Mouse (Mus musculus) forelimb bud, embryonic 11.5 days (tissue): ENCODE results near the gene Gm21969.

Experiments used
- DNase-seq: peaks from one replicate; pipeline ENCODE4 v3.0.0-alpha.2; 2012; ENCODE audit warnings: low read depth, low spot score

The Gm21969 gene

DNA sequence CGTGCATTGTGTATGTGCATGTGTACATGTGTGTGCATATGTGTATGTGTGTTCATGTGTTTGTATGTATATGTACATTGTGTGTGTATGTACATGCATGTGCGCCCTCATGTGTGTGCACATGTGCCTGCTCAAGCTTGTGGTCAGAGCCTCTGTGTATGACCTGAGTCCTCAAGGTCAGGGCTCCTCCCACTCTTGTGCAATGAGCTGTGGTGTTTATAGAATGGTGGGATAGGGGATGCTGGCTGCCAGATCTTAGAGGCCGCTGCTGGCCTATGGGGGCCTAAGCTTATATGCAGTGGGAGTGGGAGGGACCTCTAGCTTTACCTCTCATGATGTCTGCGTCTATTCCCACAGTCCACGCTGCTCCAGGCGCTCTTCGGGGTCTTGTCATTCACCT, 17.3 kb upstream of the Gm21969 start:
- no peak for DNase-seq

DNA sequence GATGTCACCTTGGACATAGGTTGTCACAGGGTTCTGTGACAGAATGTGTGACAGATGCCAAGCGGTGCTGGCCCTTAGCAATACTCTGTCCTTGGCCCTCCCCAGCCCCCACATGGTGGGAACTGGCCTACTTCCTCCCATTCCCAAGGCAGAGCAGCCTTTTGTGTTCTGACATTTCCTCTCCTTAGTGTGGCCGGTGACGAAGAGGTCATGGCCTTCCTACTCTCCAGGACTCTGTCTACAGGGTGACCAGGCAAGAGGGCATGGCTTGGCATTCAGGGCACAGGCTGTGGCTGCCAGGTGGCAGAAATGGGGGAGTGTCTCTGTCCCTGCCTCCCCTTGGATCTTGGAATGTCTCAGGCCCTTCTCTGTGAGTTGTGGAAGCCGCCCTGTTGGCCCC, 15.6 kb upstream of the Gm21969 start:
- DNase-seq = no peak

DNA sequence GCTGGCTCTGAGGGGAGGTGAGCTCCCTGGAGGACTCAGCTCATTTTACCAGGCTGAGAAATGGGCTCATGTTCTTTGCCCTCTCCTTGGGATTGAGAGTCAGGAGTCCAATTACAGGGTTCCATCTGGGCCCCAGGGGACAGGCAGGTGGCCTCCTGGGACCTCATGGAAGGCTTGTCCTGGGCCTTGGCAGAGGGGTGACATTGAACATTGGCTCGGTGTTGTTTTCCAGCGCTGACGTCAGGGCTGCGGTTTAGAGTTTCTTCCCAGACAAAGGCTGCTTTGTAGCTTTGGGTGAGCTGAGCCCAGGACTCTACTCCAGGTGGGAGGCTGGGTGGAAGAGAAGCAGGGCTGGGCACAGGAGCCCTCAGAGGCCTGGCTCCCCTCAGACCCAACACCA, 15.2 kb upstream of the Gm21969 start:
- DNase-seq = no peak

DNA sequence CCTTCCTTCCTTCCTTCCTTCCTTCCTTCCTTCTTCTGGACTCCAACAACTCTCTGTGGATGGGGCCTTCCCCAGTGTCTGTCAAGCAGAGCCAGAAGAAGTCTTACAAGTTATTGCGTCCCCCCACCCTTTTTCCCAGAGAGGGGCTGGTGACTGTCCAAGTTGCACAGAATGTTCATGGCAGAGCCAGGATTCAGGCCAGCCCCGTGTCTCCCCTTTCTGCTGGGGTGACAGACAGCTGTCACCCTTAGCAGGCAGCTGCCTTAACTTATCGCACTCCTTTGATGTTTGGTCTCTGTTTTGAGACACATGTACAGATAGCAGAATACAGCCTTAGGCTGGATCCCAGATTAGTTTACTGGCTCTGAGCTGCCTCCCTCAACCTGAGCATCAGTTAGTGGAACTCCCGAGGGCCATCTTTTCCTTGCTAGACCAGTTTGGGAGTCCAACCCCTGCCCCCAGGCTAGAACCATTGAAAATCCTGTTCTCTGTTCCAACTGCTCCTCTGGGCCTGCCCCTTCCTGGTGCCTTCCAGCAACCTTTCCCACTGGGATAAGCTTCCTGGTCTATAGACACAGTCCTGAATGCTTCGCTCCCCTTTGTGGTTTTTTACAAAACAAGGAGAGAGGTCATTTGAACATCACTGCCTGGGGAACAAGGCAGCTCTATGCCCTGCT, 13.5 kb upstream of the Gm21969 start:
- DNase-seq = no peak

DNA sequence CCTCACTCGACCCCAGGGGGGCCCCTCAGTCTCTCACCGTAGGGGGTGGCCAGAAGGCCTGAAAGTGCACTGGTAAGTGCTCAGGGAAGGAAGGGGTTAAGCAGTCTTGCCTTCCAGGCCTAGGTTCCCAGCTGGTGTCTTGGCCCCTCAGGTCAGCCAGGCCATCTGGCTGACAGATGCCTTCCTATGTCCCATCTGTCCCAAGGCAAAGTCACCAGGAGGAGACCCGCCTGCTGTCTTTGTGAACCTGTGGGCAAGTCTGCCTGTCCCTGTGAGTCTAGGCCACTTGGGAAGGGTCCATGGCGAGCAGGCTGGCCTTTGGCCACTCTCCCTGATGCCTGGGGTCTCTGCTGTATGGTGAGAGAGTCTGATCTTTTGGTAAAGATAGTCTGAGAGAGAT, 12.5 kb upstream of the Gm21969 start:
- DNase-seq = no peak

DNA sequence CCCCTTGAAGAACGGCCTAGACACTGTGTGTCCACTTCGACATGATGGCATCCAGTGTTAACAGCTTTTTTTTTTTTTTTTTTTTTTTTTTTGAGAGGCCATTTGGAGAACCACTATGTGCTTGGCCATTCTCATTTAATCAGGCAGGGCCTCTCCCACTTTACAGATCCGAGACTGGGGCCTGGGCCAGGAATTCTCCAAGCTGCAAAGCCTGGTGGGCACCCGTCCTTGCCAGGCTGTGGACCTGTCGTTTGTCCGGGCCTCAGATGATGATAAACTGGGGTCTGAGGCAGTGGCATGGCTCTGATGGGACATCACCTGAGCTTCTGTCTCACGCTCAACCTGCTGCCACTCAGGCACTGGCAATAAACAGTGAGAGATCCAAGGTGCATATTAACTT, 10.1 kb upstream of the Gm21969 start:
- DNase-seq = no peak

DNA sequence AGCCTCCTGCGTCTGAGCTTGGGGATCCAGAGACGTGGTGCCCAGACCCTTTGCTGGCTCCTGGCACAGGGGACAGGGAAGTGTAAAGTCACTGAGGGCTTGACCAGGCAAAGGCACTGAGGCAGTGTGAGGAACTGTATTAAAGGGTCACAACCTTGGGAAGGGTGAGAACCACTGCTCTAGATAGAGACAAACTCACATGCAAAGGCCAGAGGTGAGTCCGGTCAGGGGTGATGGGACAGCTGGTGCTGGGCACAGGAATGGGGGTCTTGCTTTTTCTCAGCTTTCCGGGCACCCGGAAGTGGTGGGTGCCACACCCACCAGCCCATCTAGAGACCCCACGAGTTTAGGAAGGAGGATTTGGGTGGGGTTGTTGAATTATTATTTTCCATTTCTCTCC, 9.6 kb upstream of the Gm21969 start:
- DNase-seq = no peak

DNA sequence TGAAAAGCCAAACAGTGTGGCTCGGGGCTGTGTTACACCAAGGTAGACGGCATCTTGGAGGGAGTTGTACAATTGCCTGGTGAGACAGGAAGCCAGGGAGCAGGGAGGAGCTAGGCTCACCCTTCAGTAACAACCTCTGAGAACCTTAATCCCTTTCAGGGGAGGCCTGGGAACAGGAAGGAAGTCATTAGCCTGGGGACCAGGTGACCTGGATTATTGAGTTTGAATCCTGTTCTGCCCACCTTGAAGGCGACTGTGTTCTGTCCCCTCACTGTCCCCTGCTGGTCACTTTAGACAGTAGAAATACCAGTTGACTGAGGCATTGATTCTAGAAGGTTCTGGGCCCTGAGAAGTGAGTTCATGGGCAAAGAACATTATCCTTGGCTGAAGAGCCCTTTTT, 8.9 kb upstream of the Gm21969 start:
- no peak for DNase-seq

DNA sequence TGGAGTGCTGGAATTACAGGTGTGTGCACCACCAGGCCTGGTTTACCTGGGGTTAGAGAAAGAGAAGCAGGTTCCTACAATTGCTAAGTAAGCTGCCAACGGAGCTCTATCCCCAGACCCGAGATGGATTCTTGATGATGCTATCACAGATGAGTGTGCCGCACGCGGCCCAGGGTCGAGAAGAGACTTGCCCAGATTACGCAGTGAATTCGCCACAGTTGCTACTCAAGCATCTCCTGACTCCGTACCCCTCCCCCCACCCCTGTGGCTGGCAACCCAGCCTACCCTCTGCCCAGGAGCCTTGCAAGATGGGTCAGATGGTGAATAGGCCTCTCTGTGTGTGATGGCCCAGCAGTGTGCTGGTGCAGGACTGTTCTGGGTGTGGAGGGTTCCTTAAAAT, 6.3 kb upstream of the Gm21969 start:
- no peak for DNase-seq

DNA sequence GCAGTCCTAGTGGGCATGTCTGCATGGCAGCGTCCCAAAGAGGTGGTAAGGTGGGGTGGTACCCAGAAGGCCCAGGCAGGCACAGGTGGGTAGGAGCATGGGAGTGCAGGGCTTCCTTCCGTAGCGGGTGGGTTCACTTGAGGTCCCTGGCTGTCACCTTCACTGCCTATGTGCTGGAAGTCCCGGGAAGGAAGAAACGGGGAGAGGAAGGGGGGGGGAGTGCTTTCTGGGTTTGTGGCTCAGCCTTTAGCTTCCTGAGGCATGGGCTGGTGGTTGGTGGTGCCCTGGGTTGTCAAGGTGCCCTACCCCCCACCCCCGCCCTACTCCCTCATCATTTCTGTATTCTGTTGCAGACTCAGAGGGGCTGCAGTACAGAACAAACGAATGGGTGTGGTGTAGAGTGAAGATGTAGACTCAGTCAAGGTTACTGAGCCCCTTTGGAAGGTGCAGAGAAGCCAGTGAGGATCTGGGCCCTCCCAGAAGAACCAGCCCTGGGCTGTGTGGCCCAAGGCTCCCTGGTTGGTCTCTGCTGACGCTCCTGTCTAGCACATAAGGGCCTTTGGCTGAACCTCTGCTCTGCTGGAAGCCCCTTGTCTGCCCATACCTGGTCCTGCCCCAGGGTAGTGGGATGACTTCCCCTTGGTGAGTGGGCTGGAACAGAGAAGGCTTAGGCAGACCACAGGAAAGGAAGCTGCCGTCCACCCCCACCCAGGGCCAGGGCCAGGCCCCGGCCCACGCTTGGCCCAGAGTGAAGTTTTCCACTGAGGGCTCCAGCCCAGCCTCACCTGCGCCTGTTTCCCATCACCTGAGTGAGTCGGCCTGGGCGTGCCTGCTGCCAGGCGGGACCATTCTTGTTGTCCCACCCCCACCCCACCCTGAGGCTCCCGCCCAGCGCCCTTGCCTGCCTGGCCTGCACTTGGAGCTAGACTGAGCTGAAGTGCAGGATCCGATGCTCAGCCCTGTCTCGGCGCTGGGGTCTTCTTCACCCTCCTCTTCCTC, 5.4 kb upstream of the Gm21969 start:
- no peak for DNase-seq

DNA sequence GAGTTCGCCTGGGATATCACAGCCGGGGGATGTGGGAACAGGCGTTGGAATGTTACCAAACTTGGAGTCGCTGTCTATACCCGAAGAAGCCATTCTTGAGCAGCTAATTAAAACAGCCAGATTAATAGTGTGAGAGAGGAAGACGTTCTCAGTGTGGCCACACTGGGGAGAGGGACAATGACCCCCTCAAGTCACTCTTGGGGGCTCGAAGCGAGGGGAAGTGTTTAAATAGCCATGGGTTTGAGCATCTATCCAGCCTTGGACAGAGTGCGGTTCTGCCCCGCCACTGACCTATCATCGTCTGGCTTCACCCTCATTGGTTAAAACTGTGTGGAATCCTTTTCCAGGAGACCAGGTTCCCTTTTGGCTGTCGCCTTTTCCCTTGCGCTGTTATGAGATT, 4.6 kb upstream of the Gm21969 start:
- DNase-seq = no peak

DNA sequence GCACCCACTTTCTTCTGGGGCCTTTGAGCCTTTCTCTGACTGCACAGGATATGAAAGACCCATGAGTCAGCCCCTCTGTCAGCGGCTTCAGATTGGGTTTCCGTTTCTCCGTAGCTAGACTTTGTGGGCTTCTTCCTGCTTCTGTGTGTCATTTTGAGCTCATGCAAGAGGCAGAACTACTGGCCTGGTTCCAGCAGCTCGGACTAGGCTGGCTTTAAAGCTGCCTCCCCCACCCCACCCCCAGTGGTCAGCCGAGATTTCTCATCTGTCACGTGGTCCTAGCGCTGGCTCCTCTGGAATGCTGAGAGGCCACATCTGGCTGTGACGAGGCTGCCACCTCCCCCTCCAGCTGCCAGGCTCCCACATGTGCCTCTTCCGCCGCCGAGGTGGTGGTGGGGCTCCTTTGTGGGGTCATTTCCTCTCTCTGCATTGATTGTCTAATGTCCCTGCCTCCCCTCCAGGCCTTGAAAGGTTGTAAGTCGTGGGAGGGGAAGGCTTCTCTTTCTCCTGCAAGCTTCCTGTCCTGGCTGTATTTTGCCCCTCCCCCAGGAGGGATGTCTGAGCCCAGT, 4.0 kb upstream of the Gm21969 start:
- DNase-seq = peak; percentile 96

DNA sequence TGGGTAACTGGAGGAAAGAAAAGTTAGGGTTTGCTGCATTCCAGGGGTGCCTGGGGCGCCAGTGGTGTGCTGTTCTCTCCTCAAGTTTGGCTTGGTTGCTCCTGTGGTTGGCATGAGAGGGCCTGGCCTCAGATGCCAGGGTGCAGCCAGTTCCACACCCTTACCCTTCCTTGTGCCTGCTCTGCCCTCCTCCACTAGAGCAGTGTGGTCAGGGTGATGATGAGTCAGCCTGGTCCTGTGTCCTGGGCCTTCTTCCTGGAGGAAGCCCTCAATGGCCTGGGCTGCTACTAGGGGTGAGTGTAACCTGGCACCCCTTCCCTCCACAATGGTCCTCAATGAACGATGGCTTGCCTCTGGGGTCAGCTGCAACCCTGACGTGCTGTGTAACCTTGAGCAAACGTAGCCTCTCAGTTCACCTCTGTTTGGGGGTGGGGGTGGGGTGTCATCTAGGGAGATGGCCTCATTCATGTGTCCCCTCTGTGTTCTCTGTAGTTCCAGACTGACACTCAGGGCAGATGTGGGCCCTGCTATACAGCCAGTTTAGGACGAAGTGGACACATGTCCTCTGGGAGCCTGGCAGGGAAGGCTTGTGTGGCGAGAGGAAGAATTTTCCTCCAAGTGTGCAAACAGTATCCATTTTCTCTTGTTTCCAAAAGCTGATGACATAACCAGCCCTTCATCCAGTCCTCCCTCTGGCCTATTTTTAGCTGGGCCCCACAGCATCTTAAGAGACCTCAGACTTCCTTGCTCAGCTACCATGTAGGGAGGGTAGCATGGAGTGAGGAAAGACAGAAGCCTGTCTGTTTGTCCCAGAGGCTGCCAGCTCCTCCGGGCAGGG, 1.2 kb upstream of the Gm21969 start:
- DNase-seq = no peak

DNA sequence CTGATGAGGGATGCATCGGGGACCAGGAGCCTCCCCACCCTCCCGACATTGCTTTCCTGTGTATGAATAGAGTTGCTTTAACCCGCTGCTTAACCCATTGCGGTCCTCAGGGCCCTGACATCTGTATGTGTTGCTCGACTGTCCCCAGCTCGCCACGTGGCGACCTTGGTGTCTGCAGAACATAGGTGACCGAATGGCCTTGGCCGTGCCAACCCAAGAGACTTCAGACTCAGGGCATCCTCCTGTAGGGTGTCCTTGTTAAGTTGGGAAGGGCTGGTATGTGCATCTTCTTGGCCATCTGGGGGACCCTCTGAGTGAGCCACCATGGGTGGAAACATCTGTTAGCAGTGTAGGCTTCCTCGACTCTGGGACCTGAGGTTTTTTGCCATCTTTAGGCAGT, 2.2 kb downstream of the Gm21969 start:
- no peak for DNase-seq

DNA sequence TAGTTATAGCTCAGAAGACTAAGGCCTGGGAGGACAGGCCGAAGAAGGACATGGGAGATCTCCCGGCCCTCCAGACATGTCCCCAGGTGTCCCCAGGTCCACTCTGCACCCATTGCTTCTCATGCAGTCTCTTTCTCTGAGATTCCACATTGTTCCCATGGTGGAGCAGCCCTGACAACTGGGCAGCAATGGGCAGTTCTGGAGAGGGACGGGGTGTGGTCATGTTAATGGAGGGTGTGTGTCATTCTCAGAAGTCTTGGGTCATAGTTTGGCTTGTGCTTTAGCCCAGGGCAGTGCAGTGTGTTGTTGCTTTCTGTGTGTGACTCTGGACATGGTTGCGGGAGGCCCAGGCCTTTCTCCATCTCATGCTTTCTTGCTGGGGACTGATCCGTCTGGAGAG, 3.7 kb downstream of the Gm21969 start:
- DNase-seq = no peak

DNA sequence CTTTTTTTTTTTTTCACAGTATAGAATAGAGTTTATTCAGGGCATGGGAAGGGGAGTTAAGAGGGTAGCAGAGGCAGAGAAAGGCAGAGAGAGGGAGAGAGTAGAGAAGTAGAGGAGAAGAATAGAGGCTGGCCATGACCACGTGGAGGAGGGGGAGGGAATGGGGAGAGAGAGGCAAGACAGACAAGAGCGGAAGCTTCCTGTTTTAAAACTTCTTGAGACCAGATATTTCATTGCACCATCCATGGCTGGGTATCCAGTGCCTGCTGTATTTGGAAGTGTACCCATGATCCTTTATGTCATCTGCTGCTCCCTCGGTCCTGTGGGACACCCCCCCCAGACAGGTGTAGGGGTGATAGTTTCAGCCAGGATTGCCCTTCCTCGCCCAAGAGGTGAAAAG, 6.0 kb downstream of the Gm21969 start:
- DNase-seq = no peak

DNA sequence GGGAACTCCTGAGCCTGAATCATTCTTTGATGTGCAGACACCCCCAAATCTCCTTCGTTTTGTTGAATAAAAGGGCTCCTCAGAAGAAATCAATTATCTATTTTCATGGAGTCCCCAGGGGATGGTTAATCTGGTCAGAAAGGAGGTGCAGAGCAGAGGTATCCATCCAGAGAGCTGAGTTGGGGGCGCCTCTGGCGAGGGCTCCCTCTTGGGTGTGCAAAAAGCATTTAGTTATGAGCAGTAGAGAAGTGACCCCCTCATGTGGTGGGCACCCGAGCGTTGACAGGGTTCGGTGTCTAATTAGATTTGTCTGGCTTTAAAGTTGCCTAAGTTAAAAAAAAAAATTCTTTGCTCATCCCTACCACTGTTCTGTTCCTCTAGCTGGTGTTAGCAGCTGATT, 8.0 kb downstream of the Gm21969 start:
- no peak for DNase-seq

DNA sequence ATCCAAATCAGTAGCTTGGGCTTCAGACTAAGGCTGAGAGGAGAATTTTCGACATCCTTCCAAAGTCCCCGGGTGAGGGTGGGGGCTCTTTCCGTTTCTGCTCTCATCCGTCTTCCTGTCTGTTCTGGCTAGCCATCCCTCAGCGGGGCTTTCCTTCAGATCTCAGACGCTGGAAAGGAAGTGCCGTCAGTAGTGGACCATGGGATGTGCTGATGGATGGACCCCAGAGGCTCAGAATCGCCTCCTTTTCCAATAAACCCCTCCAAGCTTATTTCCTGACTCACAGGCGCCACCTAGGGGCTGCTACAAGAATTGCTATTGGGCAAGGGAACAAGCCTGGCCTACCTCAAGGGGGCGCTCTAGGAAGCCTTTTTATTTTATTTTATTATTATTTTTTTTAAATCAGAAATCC, 8.6 kb downstream of the Gm21969 start:
- peak; percentile 84 for DNase-seq

DNA sequence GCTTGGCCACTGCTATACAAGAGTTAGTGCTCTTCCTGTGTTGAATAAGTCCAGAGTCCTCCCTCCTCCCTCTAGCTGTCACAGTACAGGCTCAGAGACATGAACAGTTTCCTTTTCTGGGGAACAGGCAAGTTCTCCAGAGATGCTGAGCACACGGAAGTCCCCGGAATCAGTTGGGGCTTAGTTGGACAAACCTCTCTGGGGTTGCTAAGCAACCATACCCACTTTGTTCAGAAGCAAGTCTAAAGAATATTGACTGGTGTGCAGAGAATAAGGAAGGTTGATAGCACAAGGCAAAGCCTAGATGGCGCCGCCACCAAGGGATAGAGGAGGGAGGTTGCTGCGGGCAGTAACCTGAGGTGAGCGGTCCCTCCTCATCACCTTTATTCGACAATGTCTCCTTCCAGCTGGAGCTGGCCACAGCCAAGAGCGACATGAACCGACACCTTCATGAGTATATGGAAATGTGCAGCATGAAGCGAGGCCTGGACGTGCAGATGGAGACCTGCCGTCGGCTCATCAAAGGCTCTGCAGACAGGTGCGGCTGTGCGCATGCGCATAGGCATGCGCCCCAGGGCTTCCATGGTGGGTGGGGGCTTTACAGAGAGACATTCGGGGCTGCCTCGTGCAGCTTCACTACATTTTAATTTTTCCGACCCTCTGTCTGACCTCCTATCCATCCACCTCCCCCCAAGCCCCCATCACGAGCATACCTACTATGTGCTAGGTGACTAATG, 11.7 kb downstream of the Gm21969 start:
- DNase-seq = no peak

DNA sequence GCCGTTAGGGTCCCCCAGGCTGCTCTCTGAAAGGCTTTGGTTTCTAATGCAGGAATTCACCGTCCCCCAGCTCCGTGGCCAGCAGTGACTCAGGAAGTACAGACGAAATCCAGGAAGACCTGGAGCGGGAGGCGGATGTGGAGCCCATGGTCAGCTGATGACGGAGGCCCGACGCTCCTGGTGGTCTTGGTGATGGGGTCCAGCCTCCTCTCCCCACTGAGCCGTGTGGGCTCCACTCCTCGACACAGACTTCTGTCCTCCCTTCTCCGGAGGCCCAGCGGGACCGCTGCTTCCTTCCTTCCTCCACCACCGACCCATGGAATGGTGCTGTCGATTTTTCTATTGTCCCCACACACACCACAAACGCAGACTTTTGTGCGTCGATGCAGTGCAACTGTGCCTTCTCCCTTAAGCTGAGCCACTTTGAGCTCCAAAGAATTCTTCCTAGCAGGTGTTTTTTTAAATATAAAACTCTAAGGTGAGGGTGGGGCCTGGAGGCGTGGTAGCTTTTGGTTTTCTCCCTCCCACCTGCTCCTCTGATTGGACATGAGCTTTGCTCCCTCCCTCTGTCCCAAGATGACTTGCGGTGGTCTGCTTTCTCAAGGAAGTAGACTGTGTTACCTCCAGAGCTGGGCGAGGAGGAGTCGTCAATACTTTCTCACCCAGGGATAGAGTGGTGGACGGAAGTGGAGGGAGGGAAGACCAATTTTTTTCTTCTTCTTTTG, 13.5 kb downstream of the Gm21969 start:
- DNase-seq = peak; percentile 53

DNA sequence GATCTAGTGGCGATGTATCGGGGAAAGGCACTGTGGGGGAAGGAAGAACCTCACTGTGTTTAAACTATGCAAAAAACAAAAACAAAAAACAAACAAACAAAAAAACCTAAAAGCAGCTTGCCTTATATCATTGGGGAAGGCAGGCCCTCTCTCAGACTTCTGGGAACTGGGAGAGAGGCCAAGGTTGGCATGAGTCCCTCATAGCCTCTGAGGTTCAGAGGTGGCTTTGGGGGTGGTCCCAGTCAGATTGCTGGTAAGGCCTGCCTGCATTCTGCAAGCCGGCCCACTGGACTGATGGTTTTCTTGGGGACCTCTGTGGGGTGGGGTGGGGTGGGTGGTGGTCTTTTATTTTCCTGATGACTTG, 14.0 kb downstream of the Gm21969 start:
- no peak for DNase-seq
